Mouse (Mus musculus): ENCODE results near the gene Mettl21e. TPM values are rescaled to one million over a fixed set of nuclear protein-coding genes. Genes with fewer than 3 reads are reported as not detected.

Gene Mettl21e
- polyA plus RNA-seq, 1 experiment = not detected

GRCm38 (mm10) chr1:44198273-44199171, 20.2 kb downstream of the Mettl21e start:
- H3K4me1 ChIP-seq (ENCODE audit: control insufficient read depth, insufficient read depth, low read length) = no peaks in the 10 kb centered on the region
- TF ChIP-seq POLR2A (IDR thresholded peaks at IDR 0.05; ENCODE audit: low read depth, low read length) = no peak
- TF ChIP-seq CTCF (IDR thresholded peaks at IDR 0.05; ENCODE audit: borderline replicate concordance, insufficient read depth, low read length) = no peak
- no peak overlapping the region for H3K27ac ChIP-seq (ENCODE audit: insufficient read depth, low read length)
- peak overlapping the region; percentile 23 for H3K4me3 ChIP-seq (ENCODE audit: insufficient read depth, low read length)

- no peaks in the 10 kb centered on the region for H3K4me1 ChIP-seq (ENCODE audit: control insufficient read depth, insufficient read depth, low read length)
- H3K27ac ChIP-seq (ENCODE audit: insufficient read depth, low read length) = no peak overlapping the region
- no peak overlapping the region for H3K4me3 ChIP-seq (ENCODE audit: insufficient read depth, low read length)
- TF ChIP-seq POLR2A (IDR thresholded peaks at IDR 0.05; ENCODE audit: low read depth, low read length) (no peak), CTCF (IDR thresholded peaks at IDR 0.05; ENCODE audit: borderline replicate concordance, insufficient read depth, low read length) (no peak)
Measured at GRCm38 (mm10) chr1:44186396-44186795, 32.4 kb downstream of the Mettl21e start.

DNA sequence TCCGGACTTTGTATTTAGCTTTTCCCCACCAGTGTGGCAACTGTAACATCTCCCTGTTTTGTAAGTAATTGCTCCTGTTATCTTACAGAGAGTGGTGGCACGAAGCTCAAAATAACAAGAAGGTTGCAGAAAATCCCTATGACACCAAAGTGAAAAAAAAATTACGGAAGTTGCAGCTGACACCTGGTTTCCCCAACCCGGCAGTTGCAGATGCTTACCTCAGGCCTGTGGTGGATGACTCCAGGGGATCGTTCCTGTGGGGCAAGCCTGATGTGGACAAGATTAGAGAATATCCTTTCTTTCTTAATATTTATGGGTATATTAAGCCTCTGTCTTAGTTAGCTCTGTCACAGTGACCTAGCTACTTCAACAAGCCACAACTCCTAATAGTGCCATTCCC, 40.7 kb downstream of the Mettl21e start:
- TF ChIP-seq POLR2A (IDR thresholded peaks at IDR 0.05; ENCODE audit: low read depth, low read length) = no peak
- no peak for TF ChIP-seq CTCF (IDR thresholded peaks at IDR 0.05; ENCODE audit: borderline replicate concordance, insufficient read depth, low read length)

GRCm38 (mm10) chr1:44173903-44174302, 44.9 kb downstream of the Mettl21e start:
- peak; percentile 24; the same call in 1 of the 2 replicates for TF ChIP-seq CTCF (IDR thresholded peaks at IDR 0.05; ENCODE audit: borderline replicate concordance, insufficient read depth, low read length)
- no peak for TF ChIP-seq POLR2A (IDR thresholded peaks at IDR 0.05; ENCODE audit: low read depth, low read length)
- H3K4me3 ChIP-seq (ENCODE audit: insufficient read depth, low read length) = no peak overlapping the region
- H3K4me1 ChIP-seq (ENCODE audit: control insufficient read depth, insufficient read depth, low read length) = no peaks in the 10 kb centered on the region
- H3K27ac ChIP-seq (ENCODE audit: insufficient read depth, low read length) = no peak overlapping the region

More for the DNA sequence above, 40.7 kb downstream of the Mettl21e start:
- Histone ChIP-seq H3K27ac (ENCODE audit: insufficient read depth, low read length) (no peak overlapping the region), H3K4me3 (ENCODE audit: insufficient read depth, low read length) (no peak overlapping the region), H3K4me1 (ENCODE audit: control insufficient read depth, insufficient read depth, low read length) (no peaks in the 10 kb centered on the region)

DNA sequence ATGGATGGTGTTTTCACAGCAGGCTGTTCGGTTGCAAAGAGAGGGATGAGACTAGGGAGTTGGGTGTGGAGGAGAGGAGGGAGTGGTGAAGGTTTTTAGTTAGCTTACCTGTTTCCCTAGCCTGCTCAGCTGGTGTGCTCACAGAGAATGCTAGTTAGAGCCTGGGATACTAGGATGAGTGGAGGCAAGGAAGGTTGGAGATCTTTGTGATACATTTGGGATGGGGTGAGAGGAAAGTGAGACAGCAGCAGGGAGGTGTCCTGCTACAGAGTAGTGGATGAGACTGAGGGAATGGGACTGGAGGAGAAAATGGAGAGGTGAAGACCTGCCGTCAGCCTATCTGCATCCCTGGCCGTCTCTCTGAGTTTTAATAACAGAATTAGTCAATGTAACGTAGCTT, 46.1 kb downstream of the Mettl21e start:
- Histone ChIP-seq H3K4me3 (ENCODE audit: insufficient read depth, low read length) (no peak overlapping the region), H3K27ac (ENCODE audit: insufficient read depth, low read length) (no peak overlapping the region)
- TF ChIP-seq POLR2A (IDR thresholded peaks at IDR 0.05; ENCODE audit: low read depth, low read length) (no peak), CTCF (IDR thresholded peaks at IDR 0.05; ENCODE audit: borderline replicate concordance, insufficient read depth, low read length) (no peak)

GRCm38 (mm10) chr1:44167859-44168383, 50.8 kb downstream of the Mettl21e start:
- Histone ChIP-seq H3K4me1 (ENCODE audit: control insufficient read depth, insufficient read depth, low read length) (no peaks in the 10 kb centered on the region), H3K27ac (ENCODE audit: insufficient read depth, low read length) (no peak overlapping the region), H3K4me3 (ENCODE audit: insufficient read depth, low read length) (no peak overlapping the region)
- TF ChIP-seq POLR2A (IDR thresholded peaks at IDR 0.05; ENCODE audit: low read depth, low read length) (no peak), CTCF (IDR thresholded peaks at IDR 0.05; ENCODE audit: borderline replicate concordance, insufficient read depth, low read length) (no peak)

More for the DNA sequence above, 46.1 kb downstream of the Mettl21e start:
- H3K4me1 ChIP-seq (ENCODE audit: control insufficient read depth, insufficient read depth, low read length) = no peaks in the 10 kb centered on the region

DNA sequence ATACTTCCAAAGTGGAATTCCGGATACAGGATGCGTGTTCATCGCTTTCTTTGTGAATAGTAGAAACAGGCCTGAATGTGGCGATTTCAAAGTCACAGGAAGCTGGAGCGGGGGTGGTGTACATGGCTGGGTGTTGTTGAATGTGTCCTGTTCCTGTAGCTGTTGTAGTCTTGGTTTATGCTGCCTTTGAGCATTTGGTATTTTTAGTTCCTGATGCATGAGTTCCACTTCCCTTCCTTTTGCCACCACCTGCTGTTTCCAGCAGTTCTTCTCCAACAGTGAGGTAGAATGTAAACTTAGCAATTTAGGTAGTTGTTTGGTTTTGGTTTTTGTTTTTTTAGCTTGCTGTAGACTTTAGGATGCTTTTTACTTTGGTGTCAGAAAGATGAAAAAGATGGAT, 56.4 kb downstream of the Mettl21e start:
- Histone ChIP-seq H3K4me3 (ENCODE audit: insufficient read depth, low read length) (no peak overlapping the region), H3K4me1 (ENCODE audit: control insufficient read depth, insufficient read depth, low read length) (no peaks in the 10 kb centered on the region), H3K27ac (ENCODE audit: insufficient read depth, low read length) (no peak overlapping the region)
- no peak for TF ChIP-seq POLR2A (IDR thresholded peaks at IDR 0.05; ENCODE audit: low read depth, low read length)

DNA sequence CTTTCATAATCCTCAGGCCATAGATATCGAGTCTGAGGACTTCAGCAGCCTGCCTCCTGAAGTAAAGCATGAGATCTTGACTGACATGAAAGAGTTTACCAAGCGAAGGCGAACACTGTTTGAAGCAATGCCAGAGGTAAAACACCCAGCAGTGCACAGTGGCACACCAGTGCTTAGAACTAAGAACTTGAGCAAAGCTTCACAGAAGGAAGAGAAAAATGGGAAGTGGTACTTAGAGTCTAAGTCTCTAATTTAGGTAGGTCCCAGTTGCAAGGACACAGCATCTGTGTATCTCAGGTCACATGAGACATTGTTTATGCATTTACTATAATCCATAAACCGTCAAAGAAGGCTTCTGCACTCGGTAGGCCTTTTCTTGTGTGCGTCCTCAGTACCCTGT, 56.9 kb downstream of the Mettl21e start:
- TF ChIP-seq CTCF (IDR thresholded peaks at IDR 0.05; ENCODE audit: borderline replicate concordance, insufficient read depth, low read length) (no peak), POLR2A (IDR thresholded peaks at IDR 0.05; ENCODE audit: low read depth, low read length) (no peak)
- H3K27ac ChIP-seq (ENCODE audit: insufficient read depth, low read length) = no peak overlapping the region
- H3K4me3 ChIP-seq (ENCODE audit: insufficient read depth, low read length) = no peak overlapping the region
- H3K4me1 ChIP-seq (ENCODE audit: control insufficient read depth, insufficient read depth, low read length) = no peaks in the 10 kb centered on the region

DNA sequence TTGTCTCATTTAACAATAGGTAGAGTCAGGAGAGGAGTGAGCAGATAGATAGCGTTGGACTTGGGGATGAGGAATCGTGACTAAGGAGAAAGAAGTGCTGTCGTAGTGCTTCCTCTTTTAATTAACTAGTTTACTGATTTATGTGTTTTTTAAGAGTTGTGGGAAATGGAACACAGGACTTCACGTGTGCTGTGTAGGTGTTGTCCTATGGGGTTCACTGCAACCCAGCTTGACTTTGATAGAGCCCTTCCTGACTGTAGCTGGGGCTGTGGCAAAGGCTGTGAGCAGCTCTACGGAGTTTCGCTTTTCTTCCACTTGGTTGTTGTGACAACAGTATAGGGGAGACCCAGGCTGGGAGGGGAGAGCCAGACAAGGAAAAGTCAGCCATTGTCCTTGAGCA, 60.4 kb downstream of the Mettl21e start:
- TF ChIP-seq CTCF (IDR thresholded peaks at IDR 0.05; ENCODE audit: borderline replicate concordance, insufficient read depth, low read length) = no peak
- no peak for TF ChIP-seq POLR2A (IDR thresholded peaks at IDR 0.05; ENCODE audit: low read depth, low read length)
- no peak overlapping the region for H3K4me3 ChIP-seq (ENCODE audit: insufficient read depth, low read length)
- H3K27ac ChIP-seq (ENCODE audit: insufficient read depth, low read length) = no peak overlapping the region
- no peaks in the 10 kb centered on the region for H3K4me1 ChIP-seq (ENCODE audit: control insufficient read depth, insufficient read depth, low read length)

DNA sequence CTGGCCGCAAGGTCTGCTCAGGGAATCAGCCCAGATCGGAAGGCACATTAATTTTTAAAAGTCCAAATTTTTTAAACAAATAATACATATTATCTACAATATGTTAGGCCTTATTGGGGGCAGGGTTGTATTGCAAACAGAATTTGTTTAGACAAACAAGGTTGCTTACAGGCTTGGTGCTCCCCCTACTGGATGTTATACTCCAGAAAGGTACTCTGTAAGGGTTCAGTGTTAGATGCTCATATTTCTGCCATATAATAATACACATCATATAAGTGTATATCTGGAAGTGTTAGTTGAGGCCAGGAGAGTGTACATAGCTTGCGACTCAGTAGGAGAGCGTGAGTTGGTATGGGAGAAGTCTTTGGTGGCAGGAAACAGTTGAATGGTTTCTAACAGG, 63.5 kb downstream of the Mettl21e start:
- H3K27ac ChIP-seq (ENCODE audit: insufficient read depth, low read length) = no peak overlapping the region
- TF ChIP-seq CTCF (IDR thresholded peaks at IDR 0.05; ENCODE audit: borderline replicate concordance, insufficient read depth, low read length) = no peak
- TF ChIP-seq POLR2A (IDR thresholded peaks at IDR 0.05; ENCODE audit: low read depth, low read length) = no peak
- no peaks in the 10 kb centered on the region for H3K4me1 ChIP-seq (ENCODE audit: control insufficient read depth, insufficient read depth, low read length)
- no peak overlapping the region for H3K4me3 ChIP-seq (ENCODE audit: insufficient read depth, low read length)

Other genes starting within 250 kb of the Mettl21e start
- gene Mettl21c, start 198.9 kb downstream of the Mettl21e start, polyA plus RNA-seq (2011; ENCODE audit: insufficient read length, low read depth, missing spikeins) = not detected in 2 replicates
- 0.11 TPM in 1 of 2 replicates, not detected in the other for gene Gm8251, start 157.0 kb downstream of the Mettl21e start, polyA plus RNA-seq (2011; ENCODE audit: insufficient read length, low read depth, missing spikeins)
- gene Tex30, start 116.5 kb downstream of the Mettl21e start, polyA plus RNA-seq (2011; ENCODE audit: insufficient read length, low read depth, missing spikeins) = 18.8 and 22.8 TPM in 2 replicates
- 60.7 and 68.9 TPM in 2 replicates for gene Kdelc1, start 100.2 kb downstream of the Mettl21e start, polyA plus RNA-seq (2011; ENCODE audit: insufficient read length, low read depth, missing spikeins)
- 24.2 and 33.8 TPM in 2 replicates for gene Bivm, start 100.0 kb downstream of the Mettl21e start, polyA plus RNA-seq (2011; ENCODE audit: insufficient read length, low read depth, missing spikeins)
- 47.7 and 52.4 TPM in 2 replicates for gene Ercc5, start 71.2 kb downstream of the Mettl21e start, polyA plus RNA-seq (2011; ENCODE audit: insufficient read length, low read depth, missing spikeins)